Comparison of ENCODE assay signal across 11 mouse cellular contexts in genomic region chr2:70113798-70114782, GRCm38 (mm10).
DNase-seq lines count a peak whose midpoint lies in the region; ATAC-seq and TF ChIP-seq lines count a peak whose summit lies in the region.
"Had no signal": no experiment of that assay in that cellular context is flagged by ENCODE, and none has a peak within 500 bp of the region (broad histone marks: within the 10 kb centered on the region; RNA-seq: fewer than 3 reads in every experiment).

No protein-coding gene starts in this region.

- H3K4me1 ChIP-seq in hindbrain, embryonic 12.5 days: peaks cover 13% of the 10 kb centered on the region
- peaks cover 6% of the 10 kb centered on the region; the same call in 1 of the 2 replicates for H3K4me1 ChIP-seq in midbrain, postnatal 0 days (ENCODE audit: insufficient read depth, low read length)
- H3K4me1 ChIP-seq in intestine, embryonic 16.5 days (ENCODE audit: control insufficient read depth, insufficient read depth, low read length): no peaks in the 10 kb centered on the region
- H3K4me1 ChIP-seq: embryonic facial prominence, embryonic 12.5 days had no signal

- no peak for DNase-seq in frontal cortex, postnatal 14 days (ENCODE audit: low spot score in 2 of 2)
- DNase-seq in brain, embryonic 18.5 days (ENCODE audit: low read depth, low spot score): peak; percentile 75
- DNase-seq in midbrain, postnatal 0 days (ENCODE audit: low spot score): peak; percentile 88
- no peak for DNase-seq in left cerebral cortex, adult 2 months (ENCODE audit: extremely low spot score in 1 of 2, low spot score in 2 of 2)
- DNase-seq in c-Kit-positive CD71-positive TER-119-positive erythroid progenitor cells, embryonic 14.5 days (ENCODE audit: low spot score): no peak
- DNase-seq: heart, adult 2 months; lung, postnatal 36 days had no signal

- H3K4me3 ChIP-seq in hindbrain, embryonic 12.5 days: no peak overlapping the region
- no peak overlapping the region for H3K4me3 ChIP-seq in midbrain, postnatal 0 days (ENCODE audit: low read depth, low read length)
- no peak overlapping the region for H3K4me3 ChIP-seq in intestine, embryonic 16.5 days (ENCODE audit: low read length)
- no peak overlapping the region for H3K4me3 ChIP-seq in left cerebral cortex, adult 2 months
- H3K4me3 ChIP-seq: embryonic facial prominence, embryonic 12.5 days; heart, adult 2 months had no signal

- no peaks in the 10 kb centered on the region for H3K9me3 ChIP-seq in hindbrain, embryonic 12.5 days (replicated peaks)
- H3K9me3 ChIP-seq in midbrain, postnatal 0 days (ENCODE audit: low read length): no peaks in the 10 kb centered on the region
- no peaks in the 10 kb centered on the region for H3K9me3 ChIP-seq in intestine, embryonic 16.5 days (ENCODE audit: control insufficient read depth, low read length)
- H3K9me3 ChIP-seq: embryonic facial prominence, embryonic 12.5 days had no signal

- intact Hi-C loops in left cerebral cortex, adult 2 months (cut with DNase I): loop anchor here (2.0 kb wide), 1 partner anchor 77 kb away; no protein-coding TSS in a partner anchor

- 48% methylated on average over 12 of the region's 12 CpGs for WGBS in hindbrain, embryonic 12.5 days
- 31% methylated on average over 12 of the region's 12 CpGs for WGBS in midbrain, postnatal 0 days
- WGBS in intestine, embryonic 16.5 days: 61% methylated on average over 12 of the region's 12 CpGs

- TF ChIP-seq CTCF in midbrain, postnatal 0 days (IDR thresholded peaks at IDR 0.05): no peak
- TF ChIP-seq CTCF in left cerebral cortex, adult 2 months (IDR thresholded peaks at IDR 0.05): no peak

- peak overlapping the region; percentile 77 for H3K27ac ChIP-seq in hindbrain, embryonic 12.5 days
- H3K27ac ChIP-seq in midbrain, postnatal 0 days (ENCODE audit: low read depth, low read length): peak overlapping the region; percentile 63
- H3K27ac ChIP-seq in intestine, embryonic 16.5 days (ENCODE audit: low read length): no peak overlapping the region
- H3K27ac ChIP-seq in left cerebral cortex, adult 2 months: no peak overlapping the region
- H3K27ac ChIP-seq: embryonic facial prominence, embryonic 12.5 days; heart, adult 2 months had no signal

- 0 out of 2 replicates have a peak, but pooled peaks cover 6% of the 10 kb centered on the region for H3K27me3 ChIP-seq in hindbrain, embryonic 12.5 days
- no peaks in the 10 kb centered on the region for H3K27me3 ChIP-seq in midbrain, postnatal 0 days (ENCODE audit: insufficient read depth, low read length)
- no peaks in the 10 kb centered on the region for H3K27me3 ChIP-seq in intestine, embryonic 16.5 days (replicated peaks; ENCODE audit: control insufficient read depth, insufficient read depth, low read length)

- no peaks in the 10 kb centered on the region for H3K36me3 ChIP-seq in hindbrain, embryonic 12.5 days
- H3K36me3 ChIP-seq in midbrain, postnatal 0 days (ENCODE audit: insufficient read depth, low read length): no peaks in the 10 kb centered on the region
- no peaks in the 10 kb centered on the region for H3K36me3 ChIP-seq in intestine, embryonic 16.5 days (ENCODE audit: control insufficient read depth, insufficient read depth, low read length)
- H3K36me3 ChIP-seq: embryonic facial prominence, embryonic 12.5 days had no signal

- no peak overlapping the region for H3K9ac ChIP-seq in hindbrain, embryonic 12.5 days
- H3K9ac ChIP-seq in midbrain, postnatal 0 days (replicated peaks; ENCODE audit: low read length, poor library complexity, severe bottlenecking): no peak overlapping the region
- no peak overlapping the region for H3K9ac ChIP-seq in intestine, embryonic 16.5 days (ENCODE audit: low read depth, low read length)
- H3K9ac ChIP-seq: embryonic facial prominence, embryonic 12.5 days had no signal

- ATAC-seq in frontal cortex, adult (ENCODE audit: low TSS enrichment): peak; percentile 51; the same call in 1 of the 2 replicates
- peak; percentile 82 for ATAC-seq in hindbrain, embryonic 12.5 days (ENCODE audit: low FRiP score)
- ATAC-seq in midbrain, postnatal 0 days (ENCODE audit: low FRiP score): peak; percentile 83; the same call in 1 of the 2 replicates
- no peak for ATAC-seq in intestine, embryonic 16.5 days

- H3K4me2 ChIP-seq in hindbrain, embryonic 12.5 days (replicated peaks): no peak overlapping the region; the same call in 1 of the 2 replicates
- no peak overlapping the region for H3K4me2 ChIP-seq in midbrain, postnatal 0 days (ENCODE audit: low read depth, low read length, poor library complexity, severe bottlenecking)
- no peak overlapping the region for H3K4me2 ChIP-seq in intestine, embryonic 16.5 days (ENCODE audit: low read depth, low read length)
- H3K4me2 ChIP-seq: embryonic facial prominence, embryonic 12.5 days had no signal

Comparison
In these comparisons a context has a peak if more than half of its experiments do, and no peak if none do; other contexts are left out.
1. DNase-seq: peak in brain, embryonic 18.5 days (single experiment) and midbrain, postnatal 0 days (single experiment); none in frontal cortex, postnatal 14 days (0 of 2), left cerebral cortex, adult 2 months (0 of 2) and c-Kit-positive CD71-positive TER-119-positive erythroid progenitor cells, embryonic 14.5 days (single experiment).
2. H3K27ac ChIP-seq: peak in hindbrain, embryonic 12.5 days (single experiment) and midbrain, postnatal 0 days (single experiment); none in intestine, embryonic 16.5 days (single experiment) and left cerebral cortex, adult 2 months (single experiment).